8 mouse cellular contexts compared by ENCODE assay signal in the genomic region with DNA sequence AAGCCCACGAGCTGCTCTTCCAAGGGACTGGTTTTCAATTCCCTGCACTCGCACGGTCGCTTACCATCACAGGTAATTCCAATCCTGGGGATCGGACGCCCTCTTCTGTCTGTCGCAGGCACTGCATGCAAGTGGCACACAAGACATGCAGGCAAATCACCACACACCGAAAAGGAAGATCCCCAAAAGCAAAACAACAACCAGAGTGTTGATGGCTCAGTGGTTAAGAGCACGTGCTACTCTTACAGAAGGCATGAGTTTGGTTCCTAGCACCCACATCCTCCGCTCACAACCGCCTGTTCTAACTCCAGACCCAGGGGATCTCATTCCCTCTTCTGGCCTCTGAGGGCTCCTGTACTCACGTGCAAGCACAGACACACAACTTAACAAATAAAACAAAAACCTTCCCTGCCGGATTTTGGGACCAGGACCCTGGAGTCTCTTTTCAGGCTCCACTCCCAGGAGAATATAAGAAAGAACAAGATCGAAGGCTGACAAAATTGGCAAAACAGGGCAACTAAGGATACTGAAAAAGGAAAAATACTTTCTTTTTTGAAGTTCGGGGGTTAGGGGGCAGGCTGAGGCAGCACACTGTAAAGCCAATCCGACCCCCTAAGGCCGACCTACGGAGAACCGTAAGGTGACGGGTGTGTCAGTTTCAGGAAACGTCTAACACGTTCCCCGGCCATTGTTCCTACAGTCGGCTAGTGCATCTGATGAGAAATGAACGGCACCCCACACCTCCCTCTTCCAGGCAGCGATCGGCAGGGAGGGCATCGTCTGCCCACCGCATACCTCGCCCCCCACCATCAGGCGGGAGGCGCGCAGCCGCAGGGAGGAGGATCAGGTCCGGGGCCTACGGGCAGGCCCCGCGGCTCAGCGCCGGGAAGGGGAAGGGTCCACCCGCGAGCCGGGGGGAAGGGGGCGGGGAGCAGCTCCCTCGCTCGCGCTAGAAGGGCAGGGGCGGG. TPM values are rescaled to one million over a fixed set of nuclear protein-coding genes. Genes with fewer than 3 reads are reported as not detected.
DNase-seq lines count a peak whose midpoint lies in the region; ATAC-seq and TF ChIP-seq lines count a peak whose summit lies in the region.

No protein-coding gene starts in this region.

- no peaks in the 10 kb centered on the region for H3K9me3 ChIP-seq in intestine, embryonic 15.5 days
- no peaks in the 10 kb centered on the region for H3K9me3 ChIP-seq in limb, embryonic 15.5 days
- no peaks in the 10 kb centered on the region for H3K9me3 ChIP-seq in midbrain, embryonic 15.5 days
- no peaks in the 10 kb centered on the region for H3K9me3 ChIP-seq in stomach, embryonic 16.5 days (replicated peaks; ENCODE audit: control insufficient read depth, low read length)

- H3K4me1 ChIP-seq in cortical plate, adult 2 months (ENCODE audit: control insufficient read depth, insufficient read depth, low read length), result peaks cover 6% of the 10 kb centered on the region
- H3K4me1 ChIP-seq in intestine, embryonic 15.5 days (replicated peaks), result peaks cover 17% of the 10 kb centered on the region; the same call in 1 of the 2 replicates
- H3K4me1 ChIP-seq in limb, embryonic 15.5 days, result peaks cover 31% of the 10 kb centered on the region
- peaks cover 47% of the 10 kb centered on the region for H3K4me1 ChIP-seq in midbrain, embryonic 15.5 days
- peaks cover 24% of the 10 kb centered on the region for H3K4me1 ChIP-seq in stomach, embryonic 16.5 days (ENCODE audit: control insufficient read depth, insufficient read depth, low read length)

- no peak overlapping the region for H3K27ac ChIP-seq in cortical plate, adult 2 months (ENCODE audit: insufficient read depth, low read length)
- H3K27ac ChIP-seq in intestine, embryonic 15.5 days, result peak overlapping the region; percentile 86
- peak overlapping the region; percentile 92 for H3K27ac ChIP-seq in limb, embryonic 15.5 days
- H3K27ac ChIP-seq in midbrain, embryonic 15.5 days, result peak overlapping the region; percentile 89
- H3K27ac ChIP-seq in stomach, embryonic 16.5 days (ENCODE audit: low read length), result peak overlapping the region; percentile 88

- peak overlapping the region; percentile 94 for H3K9ac ChIP-seq in intestine, embryonic 15.5 days
- H3K9ac ChIP-seq in limb, embryonic 15.5 days, result peak overlapping the region; percentile 92
- H3K9ac ChIP-seq in midbrain, embryonic 15.5 days, result peak overlapping the region; percentile 90
- H3K9ac ChIP-seq in stomach, embryonic 16.5 days (ENCODE audit: low read length), result peak overlapping the region; percentile 96

- ATAC-seq in intestine, embryonic 15.5 days, result peak; percentile 72
- peak; percentile 70 for ATAC-seq in limb, embryonic 15.5 days (ENCODE audit: insufficient number of reproducible peaks, low FRiP score, low TSS enrichment, low read depth)
- peak; percentile 79 for ATAC-seq in midbrain, embryonic 15.5 days (replicated peaks)
- ATAC-seq in stomach, embryonic 16.5 days (ENCODE audit: insufficient read depth, low FRiP score), result peak; percentile 63

- intact Hi-C loops in gastrocnemius, postnatal 14 days (cut with DNase I; ENCODE audit: low total_unique reads), result no loop called here

- WGBS in intestine, embryonic 15.5 days, result 2% methylated on average over 46 of the region's 48 CpGs
- 2% methylated on average over 43 of the region's 48 CpGs for WGBS in limb, embryonic 15.5 days
- 2% methylated on average over 47 of the region's 48 CpGs for WGBS in midbrain, embryonic 15.5 days
- WGBS in stomach, embryonic 16.5 days, result 3% methylated on average over 48 of the region's 48 CpGs

- H3K27me3 ChIP-seq in intestine, embryonic 15.5 days (replicated peaks), result no peaks in the 10 kb centered on the region
- H3K27me3 ChIP-seq in limb, embryonic 15.5 days, result no peaks in the 10 kb centered on the region
- no peaks in the 10 kb centered on the region for H3K27me3 ChIP-seq in midbrain, embryonic 15.5 days (replicated peaks)
- no peaks in the 10 kb centered on the region for H3K27me3 ChIP-seq in stomach, embryonic 16.5 days (ENCODE audit: control insufficient read depth, insufficient read depth, low read length)

- peak overlapping the region; percentile 81 for H3K4me2 ChIP-seq in intestine, embryonic 15.5 days (replicated peaks)
- peak overlapping the region; percentile 76 for H3K4me2 ChIP-seq in limb, embryonic 15.5 days
- H3K4me2 ChIP-seq in midbrain, embryonic 15.5 days, result peak overlapping the region; percentile 90
- peak overlapping the region; percentile 71 for H3K4me2 ChIP-seq in stomach, embryonic 16.5 days (ENCODE audit: low read depth, low read length)

- peak; percentile 40 for TF ChIP-seq CTCF in cortical plate, adult 2 months (IDR thresholded peaks at IDR 0.05; ENCODE audit: extremely low read depth, insufficient read depth, low read length)

- peaks cover 13% of the 10 kb centered on the region for H3K36me3 ChIP-seq in intestine, embryonic 15.5 days
- peaks cover 44% of the 10 kb centered on the region for H3K36me3 ChIP-seq in limb, embryonic 15.5 days
- peaks cover 19% of the 10 kb centered on the region for H3K36me3 ChIP-seq in midbrain, embryonic 15.5 days (replicated peaks)
- peaks cover 10% of the 10 kb centered on the region; the same call in 1 of the 2 replicates for H3K36me3 ChIP-seq in stomach, embryonic 16.5 days (ENCODE audit: control insufficient read depth, insufficient read depth, low read length)

- DNase-seq in B cell, adult 2 months, result peak; percentile 79 to 82
- peak; percentile 59 to 85 for DNase-seq in adrenal gland, adult (ENCODE audit: inconsistent age in 2 of 2, low spot score in 1 of 2)
- peak; percentile 41 for DNase-seq in gastrocnemius, postnatal 14 days

- TF ChIP-seq POLR2A in cortical plate, adult 2 months (IDR thresholded peaks at IDR 0.05; ENCODE audit: extremely low read depth, insufficient read depth, low read length), result no peak

- H3K4me3 ChIP-seq in cortical plate, adult 2 months (ENCODE audit: insufficient read depth, low read length), result peak overlapping the region; percentile 90
- peak overlapping the region; percentile 94 for H3K4me3 ChIP-seq in intestine, embryonic 15.5 days (replicated peaks)
- peak overlapping the region; percentile 98 for H3K4me3 ChIP-seq in limb, embryonic 15.5 days
- H3K4me3 ChIP-seq in midbrain, embryonic 15.5 days, result peak overlapping the region; percentile 75
- H3K4me3 ChIP-seq in stomach, embryonic 16.5 days (replicated peaks; ENCODE audit: low read length), result peak overlapping the region; percentile 99

RNA-seq across cellular contexts. Expression of a gene that starts 0.7 kb away (rescaled TPM):
- 28.8 and 31.0 TPM in 2 replicates for polyA plus RNA-seq in cortical plate, adult 2 months (2012; rRNA removed)
- total RNA-seq in gastrocnemius, postnatal 14 days (2021), result 10 to 100 TPM in 1 of 2 experiments, 1 to 10 TPM in 1; 9.8 to 10.2 TPM
- polyA plus RNA-seq in intestine, embryonic 15.5 days (2015; fragmentation: Nextera tagmentation; extraction: Ambion mirVana), result 26.4 and 27.1 TPM in 2 replicates
- polyA plus RNA-seq in limb, embryonic 15.5 days (2015; fragmentation: Nextera tagmentation; extraction: Ambion mirVana), result 24.4 and 24.9 TPM in 2 replicates
- 24.3 and 27.5 TPM in 2 replicates for polyA plus RNA-seq in midbrain, embryonic 15.5 days (2015; fragmentation: Nextera tagmentation; extraction: Ambion mirVana)
- 31.4 and 31.5 TPM in 2 replicates for polyA plus RNA-seq in stomach, embryonic 16.5 days (2015; fragmentation: Nextera tagmentation; extraction: Ambion mirVana)

RNA-seq across cellular contexts. Expression of a gene that starts 1.1 kb away (rescaled TPM):
- 87.9 and 89.3 TPM in 2 replicates for polyA plus RNA-seq in cortical plate, adult 2 months (2012; rRNA removed)
- total RNA-seq in gastrocnemius, postnatal 14 days (2021), result 10 to 100 TPM; 19.4 to 30.4 TPM
- polyA plus RNA-seq in intestine, embryonic 15.5 days (2015; fragmentation: Nextera tagmentation; extraction: Ambion mirVana), result 243 and 269 TPM in 2 replicates
- polyA plus RNA-seq in limb, embryonic 15.5 days (2015; fragmentation: Nextera tagmentation; extraction: Ambion mirVana), result 232 and 259 TPM in 2 replicates
- polyA plus RNA-seq in midbrain, embryonic 15.5 days (2015; fragmentation: Nextera tagmentation; extraction: Ambion mirVana), result 292 and 300 TPM in 2 replicates
- 216 and 218 TPM in 2 replicates for polyA plus RNA-seq in stomach, embryonic 16.5 days (2015; fragmentation: Nextera tagmentation; extraction: Ambion mirVana)

RNA-seq across cellular contexts. Expression of a gene that starts 49.4 kb away (rescaled TPM):
- polyA plus RNA-seq in cortical plate, adult 2 months (2012; rRNA removed), result 2.3 and 2.6 TPM in 2 replicates
- total RNA-seq in gastrocnemius, postnatal 14 days (2021), result under 1 TPM; 0.16 to 0.45 TPM
- 13.4 and 14.1 TPM in 2 replicates for polyA plus RNA-seq in intestine, embryonic 15.5 days (2015; fragmentation: Nextera tagmentation; extraction: Ambion mirVana)
- polyA plus RNA-seq in limb, embryonic 15.5 days (2015; fragmentation: Nextera tagmentation; extraction: Ambion mirVana), result 0.15 and 0.60 TPM in 2 replicates
- 3.3 and 3.8 TPM in 2 replicates for polyA plus RNA-seq in midbrain, embryonic 15.5 days (2015; fragmentation: Nextera tagmentation; extraction: Ambion mirVana)
- polyA plus RNA-seq in stomach, embryonic 16.5 days (2015; fragmentation: Nextera tagmentation; extraction: Ambion mirVana), result 4.4 and 4.6 TPM in 2 replicates
